Mouse (Mus musculus) heart, embryonic 11.5 days (tissue): ENCODE data around the gene Cdk14. TPM values are rescaled to one million over a fixed set of nuclear protein-coding genes. Genes with fewer than 3 reads are reported as not detected.

Experiments
- ATAC-seq: fragments of 200-750 bp; cut with Nextera tagmentation; replicated peaks from 2 replicates; pipeline ENCODE4 v1.8.0; 2017; ENCODE audit warnings: moderate library complexity; ENCODE audit not compliant: insufficient number of reproducible peaks, low FRiP score, low TSS enrichment
- H3K27ac ChIP-seq: fragments of 300-500 bp; sonication (generic); 2 replicates; pipeline ENCODE4 v1.5.1; 2014; ENCODE audit warnings: mild to moderate bottlenecking, low read depth, low read length
- H3K27me3 ChIP-seq: fragments of 300-500 bp; sonication (generic); 2 replicates; pipeline ENCODE4 v1.6.1; 2014; ENCODE audit warnings: mild to moderate bottlenecking, low read length, mixed read lengths; ENCODE audit not compliant: control insufficient read depth, insufficient read depth
- H3K36me3 ChIP-seq: fragments of 300-500 bp; sonication (generic); 2 replicates; pipeline ENCODE4 v1.6.1; 2014; ENCODE audit warnings: mild to moderate bottlenecking, low read length, moderate library complexity, mixed read lengths; ENCODE audit not compliant: control insufficient read depth, insufficient read depth
- H3K4me1 ChIP-seq: fragments of 300-500 bp; sonication (generic); 2 replicates; pipeline ENCODE4 v1.6.1; 2014; ENCODE audit warnings: low read length; ENCODE audit not compliant: control insufficient read depth, insufficient read depth
- H3K4me2 ChIP-seq: fragments of 300-500 bp; sonication (generic); 2 replicates; pipeline ENCODE4 v1.6.1; 2014; ENCODE audit warnings: mild to moderate bottlenecking, moderate library complexity
- H3K4me3 ChIP-seq: fragments of 300-500 bp; sonication (generic); 2 replicates; pipeline ENCODE4 v1.5.1; 2014; ENCODE audit warnings: low read depth, low read length
- H3K9ac ChIP-seq: fragments of 300-500 bp; sonication (generic); 2 replicates; pipeline ENCODE4 v1.6.1; 2014; ENCODE audit warnings: mild to moderate bottlenecking, low read depth, low read length, moderate library complexity
- H3K9me3 ChIP-seq: fragments of 300-500 bp; sonication (generic); replicated peaks from 2 replicates; pipeline ENCODE4 v1.6.1; 2016; ENCODE audit warnings: low read length; ENCODE audit not compliant: control insufficient read depth
- WGBS: fragments of 180-500 bp; shearing (Covaris S2); extraction: QIAGEN DNeasy Blood & Tissue Kit; methylation state at CpG from one replicate; pipeline ENCODE4 v1.1.7; 2014; ENCODE audit not compliant: insufficient replicate concordance; 5-methylcytosine and 5-hydroxymethylcytosine counted together
- polyA plus RNA-seq: library from polyadenylated mRNA; unstranded; fragments of >200 nt; fragmentation: Nextera tagmentation; extraction: Ambion mirVana; gene quantifications from 2 replicates; pipeline ENCODE4 v1.2.1, GENCODE M21; 2014

Cdk14 gene
- polyA plus RNA-seq, 1 experiment from 2014 or later, result 20.1 TPM

DNA sequence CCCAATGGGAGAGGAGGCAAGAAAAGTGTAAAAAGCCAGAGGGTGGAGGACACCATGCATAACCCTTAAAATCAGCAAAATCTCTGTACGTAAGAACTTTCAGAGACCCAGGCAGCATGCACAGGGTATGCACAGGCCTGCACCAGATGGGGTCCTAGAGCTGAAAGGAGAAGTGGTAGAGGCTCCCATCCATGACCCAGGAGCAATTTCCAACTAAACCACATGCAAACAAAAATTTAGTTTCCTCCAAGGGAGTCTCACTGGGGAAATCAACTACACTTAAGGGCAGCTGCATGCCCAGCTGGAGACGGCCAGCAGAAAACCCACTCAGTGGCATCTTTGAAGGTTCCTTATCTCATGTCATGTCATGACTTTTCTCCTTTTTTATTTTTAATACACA, 415.4 kb downstream of the Cdk14 start:
- Histone ChIP-seq H3K36me3 (no peaks in the 10 kb centered on the region), H3K9me3 (no peaks in the 10 kb centered on the region), H3K4me3 (no peak overlapping the region), H3K4me1 (no peaks in the 10 kb centered on the region), H3K27ac (no peak overlapping the region), H3K9ac (no peak overlapping the region), H3K27me3 (no peaks in the 10 kb centered on the region), H3K4me2 (no peak overlapping the region)
- no peak for ATAC-seq
- WGBS, result 79% methylated on average over 2 of the region's 2 CpGs

DNA sequence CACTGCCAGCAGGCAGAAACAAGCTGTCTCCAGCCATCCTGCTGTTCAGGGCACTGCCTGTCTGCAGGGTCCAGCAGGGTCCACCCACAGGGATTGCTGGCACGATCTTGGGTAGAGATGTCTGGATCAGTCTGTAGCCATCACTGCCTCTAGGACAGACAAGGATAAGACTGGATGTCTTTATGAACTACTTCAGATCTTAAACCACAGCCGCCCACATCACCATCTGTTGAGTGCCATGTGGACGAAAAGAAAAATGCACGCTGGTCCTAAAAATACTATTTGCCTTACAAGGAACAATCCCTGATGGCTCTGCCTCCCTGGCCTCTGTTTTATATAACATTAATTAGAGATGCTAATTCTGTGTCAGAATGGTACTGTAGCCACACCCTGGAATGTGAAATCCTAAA, 426.9 kb downstream of the Cdk14 start:
- H3K27me3 ChIP-seq, result no peaks in the 10 kb centered on the region
- H3K9me3 ChIP-seq, result no peaks in the 10 kb centered on the region
- H3K36me3 ChIP-seq, result no peaks in the 10 kb centered on the region
- no peak overlapping the region for H3K9ac ChIP-seq
- H3K27ac ChIP-seq, result no peak overlapping the region
- H3K4me2 ChIP-seq, result no peak overlapping the region
- 73% methylated on average over 4 of the region's 4 CpGs for WGBS
- no peaks in the 10 kb centered on the region; the same call in 1 of the 2 replicates for H3K4me1 ChIP-seq
- ATAC-seq, result no peak
- no peak overlapping the region for H3K4me3 ChIP-seq

- 84% methylated on average over 2 of the region's 2 CpGs for WGBS
- Histone ChIP-seq H3K27me3 (no peaks in the 10 kb centered on the region), H3K4me1 (no peaks in the 10 kb centered on the region; the same call in 1 of the 2 replicates), H3K9me3 (no peaks in the 10 kb centered on the region), H3K36me3 (no peaks in the 10 kb centered on the region), H3K4me3 (no peak overlapping the region), H3K9ac (no peak overlapping the region), H3K4me2 (no peak overlapping the region), H3K27ac (no peak overlapping the region)
- no peak for ATAC-seq
Observed at GRCm38 (mm10) chr5:4991023-4991422, 429.1 kb downstream of the Cdk14 start.

- 59% methylated on average over 5 of the region's 5 CpGs for WGBS
- ATAC-seq, result no peak
- no peaks in the 10 kb centered on the region for H3K36me3 ChIP-seq
Observed at GRCm38 (mm10) chr5:4990237-4990636, 429.9 kb downstream of the Cdk14 start.

DNA sequence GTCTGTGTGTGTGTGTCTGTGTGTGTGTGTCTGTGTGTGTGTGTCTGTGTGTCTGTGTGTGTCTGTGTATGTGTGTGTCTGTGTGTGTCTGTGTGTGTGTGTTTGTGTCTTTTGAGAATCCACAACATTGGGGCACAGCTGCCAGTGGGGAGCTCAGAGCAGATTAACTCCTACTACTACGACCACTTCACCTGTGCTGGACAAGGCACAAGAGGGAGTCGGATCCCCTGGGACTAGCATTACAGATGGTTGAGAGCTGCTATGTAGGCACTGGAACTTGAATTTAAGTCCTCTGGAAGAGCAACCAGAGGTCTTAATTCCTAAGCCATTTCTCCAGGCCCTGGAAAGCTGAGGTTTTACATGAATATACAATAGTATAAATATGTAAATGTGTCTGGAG, 433.9 kb downstream of the Cdk14 start:
- no peak overlapping the region for H3K9ac ChIP-seq
- H3K27me3 ChIP-seq, result no peaks in the 10 kb centered on the region
- H3K36me3 ChIP-seq, result no peaks in the 10 kb centered on the region
- H3K9me3 ChIP-seq, result no peaks in the 10 kb centered on the region
- no peak overlapping the region for H3K4me3 ChIP-seq
- WGBS, result 85% methylated on average over 2 of the region's 2 CpGs
- H3K27ac ChIP-seq, result no peak overlapping the region
- ATAC-seq, result no peak
- no peaks in the 10 kb centered on the region; the same call in 1 of the 2 replicates for H3K4me1 ChIP-seq
- no peak overlapping the region for H3K4me2 ChIP-seq

More at GRCm38 (mm10) chr5:4990237-4990636, 429.9 kb downstream of the Cdk14 start:
- no peak overlapping the region for H3K4me3 ChIP-seq
- H3K27ac ChIP-seq, result no peak overlapping the region
- no peak overlapping the region for H3K9ac ChIP-seq
- H3K4me2 ChIP-seq, result no peak overlapping the region
- no peaks in the 10 kb centered on the region for H3K27me3 ChIP-seq
- no peaks in the 10 kb centered on the region for H3K9me3 ChIP-seq
- no peaks in the 10 kb centered on the region; the same call in 1 of the 2 replicates for H3K4me1 ChIP-seq

- no peak overlapping the region for H3K9ac ChIP-seq
- no peaks in the 10 kb centered on the region for H3K9me3 ChIP-seq
- 77% methylated on average over 4 of the region's 4 CpGs for WGBS
- H3K27ac ChIP-seq, result no peak overlapping the region
- H3K36me3 ChIP-seq, result no peaks in the 10 kb centered on the region
- no peak overlapping the region for H3K4me2 ChIP-seq
- H3K4me3 ChIP-seq, result no peak overlapping the region
- no peak for ATAC-seq
- no peaks in the 10 kb centered on the region for H3K4me1 ChIP-seq
- no peaks in the 10 kb centered on the region for H3K27me3 ChIP-seq
Observed at GRCm38 (mm10) chr5:4979551-4979950, 440.6 kb downstream of the Cdk14 start.

GRCm38 (mm10) chr5:4973408-4973807, 446.7 kb downstream of the Cdk14 start:
- WGBS, result 88% methylated on average over 1 of the region's 1 CpGs
- Histone ChIP-seq H3K4me2 (no peak overlapping the region), H3K9me3 (no peaks in the 10 kb centered on the region), H3K4me1 (no peaks in the 10 kb centered on the region), H3K27ac (no peak overlapping the region), H3K27me3 (no peaks in the 10 kb centered on the region), H3K4me3 (no peak overlapping the region), H3K9ac (no peak overlapping the region), H3K36me3 (no peaks in the 10 kb centered on the region)
- ATAC-seq, result no peak

- no peak for ATAC-seq
- H3K9me3 ChIP-seq, result no peaks in the 10 kb centered on the region
- H3K36me3 ChIP-seq, result no peaks in the 10 kb centered on the region
- no peaks in the 10 kb centered on the region for H3K27me3 ChIP-seq
- WGBS, result 49% methylated on average over 15 of the region's 15 CpGs
- no peak overlapping the region for H3K27ac ChIP-seq
- H3K4me2 ChIP-seq, result no peak overlapping the region
- peaks cover 15% of the 10 kb centered on the region for H3K4me1 ChIP-seq
- no peak overlapping the region for H3K4me3 ChIP-seq
- H3K9ac ChIP-seq, result no peak overlapping the region
Observed at GRCm38 (mm10) chr5:4962063-4962610, 458.0 kb downstream of the Cdk14 start.

DNA sequence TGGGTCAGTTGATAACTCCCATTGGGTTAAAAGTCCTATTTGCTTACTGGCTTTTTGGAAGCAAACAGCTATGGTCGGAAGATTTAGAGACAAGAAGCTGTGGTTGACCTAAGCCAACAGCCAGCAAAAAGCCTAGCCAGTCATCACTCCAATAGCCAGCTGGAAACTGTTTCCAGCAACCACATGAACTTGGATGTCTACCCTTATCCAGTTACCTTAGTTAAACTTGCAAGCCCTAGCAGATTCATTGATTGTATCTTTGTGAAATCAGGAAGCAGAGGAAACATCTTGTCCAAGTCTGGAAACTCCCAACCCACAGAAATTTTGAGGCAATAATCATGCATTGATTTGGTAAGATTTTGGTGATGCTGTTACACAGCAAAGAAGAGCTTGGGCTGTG, 458.5 kb downstream of the Cdk14 start:
- Histone ChIP-seq H3K9ac (no peak overlapping the region), H3K27me3 (no peaks in the 10 kb centered on the region), H3K27ac (no peak overlapping the region), H3K9me3 (no peaks in the 10 kb centered on the region), H3K4me2 (no peak overlapping the region), H3K4me3 (no peak overlapping the region), H3K4me1 (peaks cover 15% of the 10 kb centered on the region), H3K36me3 (no peaks in the 10 kb centered on the region)
- no peak for ATAC-seq
- WGBS, result 81% methylated on average over 1 of the region's 1 CpGs
